Mouse (Mus musculus): Measurements from ENCODE around the gene Wbp2nl. TPM values are rescaled to one million over a fixed set of nuclear protein-coding genes. Genes with fewer than 3 reads are reported as not detected.
A peak's percentile ranks its signal among the peaks of the same experiment; 100 is the strongest.

Wbp2nl gene
- total RNA-seq (2021) = not detected in 2 replicates
- long read RNA-seq = 0 reads

- DNase-seq = no peak
Observed at GRCm38 (mm10) chr15:82298764-82299561, at the start of gene Wbp2nl. TSS of gene Wbp2nl (plus strand) at chr15:82298954.

GRCm38 (mm10) chr15:82251579-82251978, 47.2 kb upstream of the Wbp2nl start:
- no peak for DNase-seq

- no peak for DNase-seq
Observed at GRCm38 (mm10) chr15:82252097-82252496, 46.7 kb upstream of the Wbp2nl start, which contains the start of gene 1500009C09Rik. TSS of gene 1500009C09Rik (plus strand) at chr15:82252397.

- DNase-seq = no peak
Observed at GRCm38 (mm10) chr15:82255248-82255647, 43.5 kb upstream of the Wbp2nl start.

GRCm38 (mm10) chr15:82255944-82256383, 42.8 kb upstream of the Wbp2nl start:
- no peak for DNase-seq

GRCm38 (mm10) chr15:82259510-82259909, 39.2 kb upstream of the Wbp2nl start:
- peak; percentile 71 for DNase-seq

- DNase-seq = peak; percentile 57
Observed at GRCm38 (mm10) chr15:82266356-82266755, 32.4 kb upstream of the Wbp2nl start.

GRCm38 (mm10) chr15:82268185-82268584, 30.6 kb upstream of the Wbp2nl start:
- DNase-seq = no peak

GRCm38 (mm10) chr15:82268783-82269182, 30.0 kb upstream of the Wbp2nl start:
- no peak for DNase-seq

GRCm38 (mm10) chr15:82271201-82271600, 27.6 kb upstream of the Wbp2nl start:
- DNase-seq = peak; percentile 81

GRCm38 (mm10) chr15:82272295-82272694, 26.5 kb upstream of the Wbp2nl start:
- no peak for DNase-seq

GRCm38 (mm10) chr15:82274593-82274926, 24.2 kb upstream of the Wbp2nl start, which contains the start of gene Sept3:
TSS of gene Sept3 (plus strand) at chr15:82274893.
- DNase-seq = no peak

- DNase-seq = peak; percentile 70
Observed at GRCm38 (mm10) chr15:82274927-82275901, 23.5 kb upstream of the Wbp2nl start.

- DNase-seq = no peak
Observed at GRCm38 (mm10) chr15:82277591-82277990, 21.2 kb upstream of the Wbp2nl start.

- no peak for DNase-seq
Observed at GRCm38 (mm10) chr15:82280638-82281037, 18.1 kb upstream of the Wbp2nl start.

- no peak for DNase-seq
Observed at GRCm38 (mm10) chr15:82286157-82286556, 12.6 kb upstream of the Wbp2nl start.

- DNase-seq = no peak
Observed at GRCm38 (mm10) chr15:82290252-82290651, 8.5 kb upstream of the Wbp2nl start.

GRCm38 (mm10) chr15:82292851-82293250, 5.9 kb upstream of the Wbp2nl start:
- DNase-seq = no peak

GRCm38 (mm10) chr15:82293271-82293711, 5.5 kb upstream of the Wbp2nl start:
- DNase-seq = no peak

- DNase-seq = no peak
Observed at GRCm38 (mm10) chr15:82294059-82294458, 4.7 kb upstream of the Wbp2nl start.

- no peak for DNase-seq
Observed at GRCm38 (mm10) chr15:82307107-82307506, 8.4 kb downstream of the Wbp2nl start.

- DNase-seq = no peak
Observed at GRCm38 (mm10) chr15:82308416-82308815, 9.7 kb downstream of the Wbp2nl start.

- DNase-seq = no peak
Observed at GRCm38 (mm10) chr15:82317839-82318238, 19.1 kb downstream of the Wbp2nl start.
